Mouse (Mus musculus) effector memory CD4-positive, alpha-beta T cell, adult 7 months (primary cell): ENCODE measurements around the gene Tmem204. TPM values are rescaled to one million over a fixed set of nuclear protein-coding genes. Genes with fewer than 3 reads are reported as not detected.

Source experiments
- polyA plus RNA-seq: library from polyadenylated mRNA; unstranded; fragments of 100-300 nt; shearing (Covaris generic); gene quantifications from one replicate; pipeline ENCODE4 v1.2.1, GENCODE M21; 2017

The Tmem204 gene
- polyA plus RNA-seq = 0.29 TPM

GRCm38 (mm10) chr17:25083444-25083931 is at the start of gene Tmem204:
Gene Tmem204, minus strand, starts transcription at chr17:25083591.

GRCm38 (mm10) chr17:25120406-25120805 is 37.0 kb upstream of the Tmem204 start, which contains the start of gene Ptx4:
Gene Ptx4, plus strand, starts transcription at chr17:25120760.

GRCm38 (mm10) chr17:25115664-25116432 is 32.5 kb upstream of the Tmem204 start, which contains the start of gene Telo2:
Gene Telo2, minus strand, starts transcription at chr17:25115967.

GRCm38 (mm10) chr17:25015655-25016291 is 67.6 kb downstream of the Tmem204 start, which contains the start of the genes Cramp1l and Ift140:
Gene Cramp1l, minus strand, starts transcription at chr17:25015788.
Gene Ift140, plus strand, starts transcription at chr17:25016085.

Other genes starting within 250 kb of the Tmem204 start
- gene Hagh, start 243.4 kb downstream of the Tmem204 start, polyA plus RNA-seq = 30.3 TPM
- 0.34 TPM for gene Fahd1, start 233.2 kb downstream of the Tmem204 start, polyA plus RNA-seq
- gene Igfals, start 217.6 kb downstream of the Tmem204 start, polyA plus RNA-seq = not detected
- gene Nubp2, start 197.2 kb downstream of the Tmem204 start, polyA plus RNA-seq = 65.8 TPM
- gene Spsb3, start 196.9 kb downstream of the Tmem204 start, polyA plus RNA-seq = 82.4 TPM
- gene Eme2, start 188.5 kb downstream of the Tmem204 start, polyA plus RNA-seq = 22.2 TPM
- gene Mrps34, start 188.5 kb downstream of the Tmem204 start, polyA plus RNA-seq = 49.7 TPM
- 26.7 TPM for gene Nme3, start 187.1 kb downstream of the Tmem204 start, polyA plus RNA-seq
- 50.7 TPM for gene Mapk8ip3, start 146.6 kb downstream of the Tmem204 start, polyA plus RNA-seq
- gene Jpt2, start 122.9 kb downstream of the Tmem204 start, polyA plus RNA-seq = 23.0 TPM
- 10.3 TPM for gene Cramp1l, start 67.8 kb downstream of the Tmem204 start, polyA plus RNA-seq
- gene Ift140, start 67.5 kb downstream of the Tmem204 start, polyA plus RNA-seq = 15.0 TPM
- 10.5 TPM for gene Telo2, start 32.4 kb upstream of the Tmem204 start, polyA plus RNA-seq
- gene Ptx4, start 37.2 kb upstream of the Tmem204 start, polyA plus RNA-seq = 0.71 TPM
- 23.9 TPM for gene Clcn7, start 49.8 kb upstream of the Tmem204 start, polyA plus RNA-seq
- 0.26 TPM for gene Ccdc154, start 78.9 kb upstream of the Tmem204 start, polyA plus RNA-seq
- gene Gm38655, start 91.9 kb upstream of the Tmem204 start, polyA plus RNA-seq = not detected
- 13.8 TPM for gene BC003965, start 101.0 kb upstream of the Tmem204 start, polyA plus RNA-seq
- 47.9 TPM for gene Unkl, start 104.8 kb upstream of the Tmem204 start, polyA plus RNA-seq
- gene Gnptg, start 156.5 kb upstream of the Tmem204 start, polyA plus RNA-seq = 155 TPM
- gene Tsr3, start 156.6 kb upstream of the Tmem204 start, polyA plus RNA-seq = 41.2 TPM
- gene Baiap3, start 172.8 kb upstream of the Tmem204 start, polyA plus RNA-seq = 230 TPM
- gene Ube2i, start 191.0 kb upstream of the Tmem204 start, polyA plus RNA-seq = 654 TPM
- gene Prss34, start 214.8 kb upstream of the Tmem204 start, polyA plus RNA-seq = 0.94 TPM
- gene Prss28, start 225.1 kb upstream of the Tmem204 start, polyA plus RNA-seq = not detected
- not detected for gene Prss29, start 235.1 kb upstream of the Tmem204 start, polyA plus RNA-seq